Mouse (Mus musculus) intestine, embryonic 14.5 days (tissue): Measurements from ENCODE around the gene Rnh1. TPM values are rescaled to one million over a fixed set of nuclear protein-coding genes. Genes with fewer than 3 reads are reported as not detected.

Experiments used
- ATAC-seq: fragments of 200-750 bp; cut with Nextera tagmentation; replicated peaks from 2 replicates; pipeline ENCODE4 v1.8.0; 2017; ENCODE audit warnings: low read depth, moderate number of reproducible peaks, moderate TSS enrichment, moderate library complexity; ENCODE audit not compliant: low FRiP score, low TSS enrichment
- DNase-seq: peaks from one replicate; pipeline ENCODE4 v3.0.0-alpha.2; 2018; ENCODE audit warnings: low spot score
- H3K27ac ChIP-seq: fragments of 300-500 bp; sonication (generic); 2 replicates; pipeline ENCODE4 v1.5.1; 2014; ENCODE audit warnings: low read depth, mild to moderate bottlenecking, control low read depth
- H3K27me3 ChIP-seq: fragments of 300-500 bp; sonication (generic); replicated peaks from 2 replicates; pipeline ENCODE4 v1.6.1; 2014; ENCODE audit warnings: low read length, control low read depth; ENCODE audit not compliant: control insufficient read depth, insufficient read depth
- H3K36me3 ChIP-seq: fragments of 300-500 bp; sonication (generic); 2 replicates; pipeline ENCODE4 v1.6.1; 2014; ENCODE audit warnings: low read length, control low read depth; ENCODE audit not compliant: control insufficient read depth, insufficient read depth
- H3K4me1 ChIP-seq: fragments of 300-500 bp; sonication (generic); replicated peaks from 2 replicates; pipeline ENCODE4 v1.6.1; 2014; ENCODE audit warnings: low read length, control low read depth, mixed read lengths; ENCODE audit not compliant: control insufficient read depth, insufficient read depth
- H3K4me2 ChIP-seq: fragments of 300-500 bp; sonication (generic); 2 replicates; pipeline ENCODE4 v1.6.1; 2014; ENCODE audit warnings: low read length
- H3K4me3 ChIP-seq: fragments of 300-500 bp; sonication (generic); 2 replicates; pipeline ENCODE4 v1.5.1; 2014; ENCODE audit warnings: low read depth, low read length, control low read depth, mixed read lengths
- H3K9ac ChIP-seq: fragments of 300-500 bp; sonication (generic); 2 replicates; pipeline ENCODE4 v1.6.1; 2014; ENCODE audit warnings: mild to moderate bottlenecking, low read length
- H3K9me3 ChIP-seq: fragments of 300-500 bp; sonication (generic); 2 replicates; pipeline ENCODE4 v1.6.1; 2016; ENCODE audit warnings: low read length, control low read depth; ENCODE audit not compliant: control insufficient read depth
- WGBS: fragments of 180-500 bp; shearing (Covaris S2); extraction: QIAGEN DNeasy Blood & Tissue Kit; methylation state at CpG from one replicate; pipeline ENCODE4 v1.1.7; 2014; 5-methylcytosine and 5-hydroxymethylcytosine counted together
- polyA plus RNA-seq: library from polyadenylated mRNA; unstranded; fragments of >200 nt; fragmentation: Nextera tagmentation; extraction: Ambion mirVana; gene quantifications from 2 replicates; pipeline ENCODE4 v1.2.1, GENCODE M21; 2014

Rnh1 gene
- polyA plus RNA-seq = 121 and 123 TPM in 2 replicates

- peak within 1 kb of the TSS; percentile 58 for H3K4me3 ChIP-seq
- peak; percentile 98 for DNase-seq
- 3% methylated on average over 55 of the region's 55 CpGs for WGBS
- H3K36me3 ChIP-seq = no peaks in the 10 kb centered on the region
- ATAC-seq = peak; percentile 96
- H3K9me3 ChIP-seq = no peaks in the 10 kb centered on the region
- peak within 1 kb of the TSS; percentile 64 for H3K9ac ChIP-seq
- peak within 1 kb of the TSS; percentile 94 for H3K27ac ChIP-seq
- no peaks in the 10 kb centered on the region for H3K27me3 ChIP-seq
- H3K4me2 ChIP-seq = peak within 1 kb of the TSS; percentile 78
- H3K4me1 ChIP-seq = peaks cover 27% of the 10 kb centered on the region
These were observed at the start of gene Rnh1 for GRCm38 (mm10) chr7:141172116-141173006. Gene Rnh1 (minus strand): TSS chr7:141172857.

- Histone ChIP-seq H3K27ac (peak overlapping the region; percentile 88), H3K9ac (peak overlapping the region; percentile 37; the same call in 1 of the 2 replicates), H3K4me2 (peak overlapping the region; percentile 56), H3K4me1 (peaks cover 28% of the 10 kb centered on the region), H3K27me3 (no peaks in the 10 kb centered on the region), H3K9me3 (no peaks in the 10 kb centered on the region), H3K36me3 (peaks cover 19% of the 10 kb centered on the region), H3K4me3 (peak overlapping the region; percentile 59; the same call in 1 of the 2 replicates)
- DNase-seq (no peak), ATAC-seq (no peak)
- 5% methylated on average over 8 of the region's 8 CpGs for WGBS
These were observed 49.4 kb upstream of the Rnh1 start for GRCm38 (mm10) chr7:141222126-141222467.

- Histone ChIP-seq H3K4me2 (peak overlapping the region; percentile 56), H3K4me1 (peaks cover 32% of the 10 kb centered on the region), H3K9me3 (no peaks in the 10 kb centered on the region), H3K27ac (peak overlapping the region; percentile 88), H3K9ac (peak overlapping the region; percentile 56), H3K36me3 (peaks cover 19% of the 10 kb centered on the region), H3K4me3 (peak overlapping the region; percentile 59), H3K27me3 (no peaks in the 10 kb centered on the region)
- WGBS = 3% methylated on average over 44 of the region's 44 CpGs
- DNase-seq (peak; percentile 99), ATAC-seq (peak; percentile 94)
These were observed 48.8 kb upstream of the Rnh1 start for GRCm38 (mm10) chr7:141221249-141222125.

GRCm38 (mm10) chr7:141220377-141220776 is 47.7 kb upstream of the Rnh1 start:
- DNase-seq (no peak), ATAC-seq (no peak)
- H3K4me2 ChIP-seq = peak overlapping the region; percentile 56
- peak overlapping the region; percentile 59; the same call in 1 of the 2 replicates for H3K4me3 ChIP-seq
- no peak overlapping the region for H3K27ac ChIP-seq
- H3K27me3 ChIP-seq = no peaks in the 10 kb centered on the region
- 68% methylated on average over 1 of the region's 1 CpGs for WGBS
- no peaks in the 10 kb centered on the region for H3K9me3 ChIP-seq
- H3K9ac ChIP-seq = no peak overlapping the region; the same call in 1 of the 2 replicates
- H3K36me3 ChIP-seq = peaks cover 19% of the 10 kb centered on the region
- H3K4me1 ChIP-seq = peaks cover 37% of the 10 kb centered on the region

- no peak overlapping the region for H3K4me3 ChIP-seq
- H3K27ac ChIP-seq = no peak overlapping the region
- H3K9me3 ChIP-seq = no peaks in the 10 kb centered on the region
- H3K27me3 ChIP-seq = no peaks in the 10 kb centered on the region
- peaks cover 42% of the 10 kb centered on the region for H3K4me1 ChIP-seq
- H3K9ac ChIP-seq = no peak overlapping the region
- peaks cover 19% of the 10 kb centered on the region for H3K36me3 ChIP-seq
- no peak for ATAC-seq
- peak overlapping the region; percentile 56 for H3K4me2 ChIP-seq
- 92% methylated on average over 1 of the region's 1 CpGs for WGBS
- no peak for DNase-seq
These were observed 47.0 kb upstream of the Rnh1 start for GRCm38 (mm10) chr7:141219558-141220099.

GRCm38 (mm10) chr7:141218557-141219133 is 46.0 kb upstream of the Rnh1 start:
- H3K9ac ChIP-seq = no peak overlapping the region
- no peaks in the 10 kb centered on the region for H3K9me3 ChIP-seq
- ATAC-seq (no peak), DNase-seq (no peak)
- no peaks in the 10 kb centered on the region for H3K27me3 ChIP-seq
- H3K4me3 ChIP-seq = no peak overlapping the region
- H3K27ac ChIP-seq = no peak overlapping the region
- no peak overlapping the region for H3K4me2 ChIP-seq
- 86% methylated on average over 5 of the region's 5 CpGs for WGBS
- H3K36me3 ChIP-seq = peaks cover 19% of the 10 kb centered on the region
- H3K4me1 ChIP-seq = peaks cover 42% of the 10 kb centered on the region

- Histone ChIP-seq H3K36me3 (peaks cover 19% of the 10 kb centered on the region), H3K9me3 (no peaks in the 10 kb centered on the region), H3K4me2 (peak overlapping the region; percentile 84; the same call in 1 of the 2 replicates), H3K4me3 (no peak overlapping the region), H3K27ac (no peak overlapping the region), H3K4me1 (peaks cover 42% of the 10 kb centered on the region), H3K27me3 (no peaks in the 10 kb centered on the region), H3K9ac (no peak overlapping the region)
- DNase-seq (no peak), ATAC-seq (no peak)
- 73% methylated on average over 3 of the region's 3 CpGs for WGBS
These were observed 45.5 kb upstream of the Rnh1 start for GRCm38 (mm10) chr7:141218141-141218540.
